Mouse (Mus musculus): Measurements from ENCODE around the gene 1810010D01Rik. TPM values are rescaled to one million over a fixed set of nuclear protein-coding genes. Genes with fewer than 3 reads are reported as not detected.

1810010D01Rik gene
- polyA plus RNA-seq, 1 experiment from 2014 or later: 0.19 TPM

GRCm38 (mm10) chr7:145169703-145170102 is 38.2 kb downstream of the 1810010D01Rik start:
- H3K9me3 ChIP-seq (replicated peaks; ENCODE audit: control insufficient read depth, low read length): no peaks in the 10 kb centered on the region
- 45% methylated on average over 3 of the region's 3 CpGs for WGBS (ENCODE audit: insufficient replicate concordance)
- H3K4me2 ChIP-seq (ENCODE audit: low read depth, low read length): no peak overlapping the region
- H3K4me3 ChIP-seq (ENCODE audit: low read depth, low read length): no peak overlapping the region
- H3K27ac ChIP-seq (ENCODE audit: low read length): no peak overlapping the region
- no peaks in the 10 kb centered on the region for H3K4me1 ChIP-seq (ENCODE audit: control insufficient read depth, low read depth, low read length)
- H3K9ac ChIP-seq (ENCODE audit: low read depth, low read length): no peak overlapping the region
- ATAC-seq (ENCODE audit: low read depth): no peak
- no peaks in the 10 kb centered on the region; the same call in 1 of the 2 replicates for H3K27me3 ChIP-seq (ENCODE audit: control insufficient read depth, insufficient read depth, low read depth, low read length)
- no peaks in the 10 kb centered on the region for H3K36me3 ChIP-seq (ENCODE audit: control insufficient read depth, insufficient read depth)

- H3K4me2 ChIP-seq (ENCODE audit: low read depth, low read length): no peak overlapping the region
- 48% methylated on average over 13 of the region's 13 CpGs for WGBS (ENCODE audit: insufficient replicate concordance)
- ATAC-seq (ENCODE audit: low read depth): no peak
- no peaks in the 10 kb centered on the region for H3K36me3 ChIP-seq (ENCODE audit: control insufficient read depth, insufficient read depth)
- no peaks in the 10 kb centered on the region for H3K4me1 ChIP-seq (ENCODE audit: control insufficient read depth, low read depth, low read length)
- no peak overlapping the region for H3K4me3 ChIP-seq (ENCODE audit: low read depth, low read length)
- H3K9me3 ChIP-seq (replicated peaks; ENCODE audit: control insufficient read depth, low read length): no peaks in the 10 kb centered on the region
- no peak overlapping the region for H3K9ac ChIP-seq (ENCODE audit: low read depth, low read length)
- H3K27ac ChIP-seq (ENCODE audit: low read length): no peak overlapping the region
- H3K27me3 ChIP-seq (ENCODE audit: control insufficient read depth, insufficient read depth, low read depth, low read length): no peaks in the 10 kb centered on the region
Measured at GRCm38 (mm10) chr7:145159283-145160240, 48.4 kb downstream of the 1810010D01Rik start.

Other genes with a start within 250 kb of the 1810010D01Rik start
- gene Tpcn2, start 75.9 kb upstream of the 1810010D01Rik start, polyA plus RNA-seq (2015; fragmentation: Nextera tagmentation; extraction: Ambion mirVana): 2.3 and 2.4 TPM in 2 replicates
- 0.28 TPM in 1 of 2 replicates, not detected in the other for gene Mrgprf, start 92.7 kb upstream of the 1810010D01Rik start, polyA plus RNA-seq (2015; fragmentation: Nextera tagmentation; extraction: Ambion mirVana)
- gene Mrgprd, start 106.7 kb upstream of the 1810010D01Rik start, polyA plus RNA-seq (2015; fragmentation: Nextera tagmentation; extraction: Ambion mirVana): not detected in 2 replicates